Mouse (Mus musculus): ENCODE results near the gene Lamp2. TPM values are rescaled to one million over a fixed set of nuclear protein-coding genes. Genes with fewer than 3 reads are reported as not detected.

Gene Lamp2
- polyA plus RNA-seq, 1 experiment from 2014 or later = 182 TPM

DNA sequence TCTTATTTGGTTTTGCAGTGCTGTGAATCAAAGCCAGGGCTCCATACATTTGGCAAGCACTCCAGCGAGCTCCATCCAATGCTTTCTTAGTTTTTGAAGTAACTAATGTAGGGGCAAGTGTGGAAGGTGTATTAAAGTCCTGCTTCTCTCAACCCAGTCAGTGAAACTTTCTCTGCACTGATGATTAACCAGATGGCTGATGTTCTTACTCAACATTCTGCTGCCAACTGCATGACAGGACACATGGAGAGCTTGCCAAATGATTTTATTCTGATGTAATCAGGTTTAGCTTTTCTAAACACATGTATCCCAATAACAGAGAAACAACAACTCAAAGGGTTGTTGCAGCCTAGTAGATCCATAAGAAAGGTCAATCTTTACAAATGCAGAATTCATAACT is 13.8 kb downstream of the Lamp2 start:
- no peak for ATAC-seq (ENCODE audit: insufficient read depth, low FRiP score)
- H3K9me3 ChIP-seq (replicated peaks; ENCODE audit: control insufficient read depth, low read length) = no peaks in the 10 kb centered on the region
- no peak overlapping the region for H3K4me3 ChIP-seq (replicated peaks; ENCODE audit: low read length)
- no peaks in the 10 kb centered on the region for H3K27me3 ChIP-seq (ENCODE audit: control insufficient read depth, insufficient read depth, low read length)
- H3K9ac ChIP-seq (ENCODE audit: low read length) = no peak overlapping the region
- no peaks in the 10 kb centered on the region for H3K36me3 ChIP-seq (ENCODE audit: control insufficient read depth, insufficient read depth, low read length)
- no peak overlapping the region for H3K4me2 ChIP-seq (ENCODE audit: low read depth, low read length)
- H3K27ac ChIP-seq (ENCODE audit: low read length) = no peak overlapping the region
- 81% methylated on average over 1 of the region's 1 CpGs for WGBS
- no peaks in the 10 kb centered on the region for H3K4me1 ChIP-seq (ENCODE audit: control insufficient read depth, insufficient read depth, low read length)

DNA sequence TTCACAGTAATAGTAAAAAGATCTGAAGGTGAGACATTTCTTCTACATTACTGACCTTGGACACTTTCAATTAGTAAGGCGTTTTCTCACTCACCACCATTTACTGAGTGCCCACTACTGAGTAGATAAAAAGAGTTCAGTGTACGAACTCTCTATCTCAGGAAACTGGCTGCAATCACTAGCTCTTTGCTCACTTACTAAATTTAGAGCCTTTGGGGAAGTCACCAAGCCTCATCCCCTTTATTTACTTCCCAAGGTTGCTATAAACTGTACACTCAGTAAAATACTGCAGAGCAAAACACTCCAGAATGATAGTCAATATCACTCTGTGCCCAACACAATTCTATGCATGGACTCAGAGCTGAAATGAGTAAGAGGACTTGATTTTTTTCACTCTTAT is 16.6 kb downstream of the Lamp2 start:
- H3K4me1 ChIP-seq (ENCODE audit: control insufficient read depth, insufficient read depth, low read length) = no peaks in the 10 kb centered on the region
- H3K27ac ChIP-seq (ENCODE audit: low read length) = no peak overlapping the region
- H3K4me2 ChIP-seq (ENCODE audit: low read depth, low read length) = no peak overlapping the region
- 79% methylated on average over 2 of the region's 2 CpGs for WGBS
- H3K4me3 ChIP-seq (replicated peaks; ENCODE audit: low read length) = no peak overlapping the region
- no peaks in the 10 kb centered on the region for H3K27me3 ChIP-seq (ENCODE audit: control insufficient read depth, insufficient read depth, low read length)
- no peak for ATAC-seq (ENCODE audit: insufficient read depth, low FRiP score)
- H3K9me3 ChIP-seq (replicated peaks; ENCODE audit: control insufficient read depth, low read length) = no peaks in the 10 kb centered on the region
- no peak overlapping the region for H3K9ac ChIP-seq (ENCODE audit: low read length)
- H3K36me3 ChIP-seq (ENCODE audit: control insufficient read depth, insufficient read depth, low read length) = no peaks in the 10 kb centered on the region

DNA sequence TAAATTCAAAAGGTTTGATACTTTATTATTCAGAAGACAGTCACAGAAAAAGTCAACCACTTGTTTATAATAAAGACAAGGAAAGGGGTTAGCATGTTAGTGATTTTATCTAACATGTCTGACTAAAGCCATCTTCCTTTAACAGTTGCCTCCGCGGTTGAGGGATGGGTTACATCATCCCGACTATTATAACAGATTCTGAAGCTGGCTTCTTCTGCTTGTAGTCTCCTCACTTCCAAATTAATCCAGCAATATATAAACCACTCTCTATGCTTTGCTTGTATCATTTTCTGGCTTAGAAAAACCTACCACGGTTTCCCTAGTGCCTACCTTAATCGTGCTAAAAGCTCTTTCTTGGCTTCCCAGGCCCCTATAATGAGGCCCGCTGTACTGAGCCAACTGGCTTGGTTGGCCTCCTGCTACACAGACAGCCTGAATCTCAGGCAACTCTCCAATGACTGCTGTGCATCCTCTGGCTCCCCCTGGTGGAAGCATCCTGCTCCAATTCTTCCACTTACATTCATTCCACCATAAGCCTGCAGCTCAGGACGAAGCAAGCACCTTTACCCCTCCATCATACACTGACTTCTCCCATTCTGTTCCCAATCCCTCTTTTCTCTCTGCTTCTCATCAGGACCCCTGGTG is 18.0 kb downstream of the Lamp2 start:
- no peak overlapping the region for H3K4me2 ChIP-seq (ENCODE audit: low read depth, low read length)
- no peak overlapping the region for H3K9ac ChIP-seq (ENCODE audit: low read length)
- 50% methylated on average over 7 of the region's 7 CpGs for WGBS
- no peaks in the 10 kb centered on the region for H3K4me1 ChIP-seq (ENCODE audit: control insufficient read depth, insufficient read depth, low read length)
- no peaks in the 10 kb centered on the region for H3K27me3 ChIP-seq (ENCODE audit: control insufficient read depth, insufficient read depth, low read length)
- H3K27ac ChIP-seq (ENCODE audit: low read length) = no peak overlapping the region
- ATAC-seq (ENCODE audit: insufficient read depth, low FRiP score) = peak; percentile 69; the same call in 1 of the 2 replicates
- H3K9me3 ChIP-seq (replicated peaks; ENCODE audit: control insufficient read depth, low read length) = no peaks in the 10 kb centered on the region
- no peaks in the 10 kb centered on the region for H3K36me3 ChIP-seq (ENCODE audit: control insufficient read depth, insufficient read depth, low read length)
- no peak overlapping the region for H3K4me3 ChIP-seq (replicated peaks; ENCODE audit: low read length)

DNA sequence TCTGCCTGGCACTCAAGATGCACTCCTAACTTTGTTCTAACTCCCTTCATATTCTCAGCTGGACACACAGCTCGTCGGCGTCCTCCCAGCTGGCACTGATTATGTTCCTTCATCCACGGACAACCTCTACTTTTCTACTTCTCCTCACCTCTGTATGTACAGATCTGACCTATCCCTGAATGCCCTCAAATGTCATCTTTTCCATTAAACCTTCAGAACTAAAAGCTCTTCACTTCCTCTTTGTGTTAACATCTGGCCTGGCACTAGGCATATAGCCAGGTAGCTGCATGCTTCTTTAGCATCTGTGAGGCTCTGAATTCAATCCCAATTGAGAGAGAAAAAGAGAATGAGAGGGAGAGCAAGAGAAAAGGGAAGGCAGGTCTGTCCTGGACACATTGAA is 26.8 kb downstream of the Lamp2 start:
- Histone ChIP-seq H3K9me3 (replicated peaks; ENCODE audit: control insufficient read depth, low read length) (no peaks in the 10 kb centered on the region), H3K36me3 (ENCODE audit: control insufficient read depth, insufficient read depth, low read length) (no peaks in the 10 kb centered on the region), H3K9ac (ENCODE audit: low read length) (no peak overlapping the region), H3K27me3 (ENCODE audit: control insufficient read depth, insufficient read depth, low read length) (no peaks in the 10 kb centered on the region), H3K4me2 (ENCODE audit: low read depth, low read length) (no peak overlapping the region), H3K4me3 (replicated peaks; ENCODE audit: low read length) (no peak overlapping the region), H3K4me1 (ENCODE audit: control insufficient read depth, insufficient read depth, low read length) (no peaks in the 10 kb centered on the region), H3K27ac (ENCODE audit: low read length) (no peak overlapping the region)
- ATAC-seq (ENCODE audit: insufficient read depth, low FRiP score) = no peak
- 63% methylated on average over 4 of the region's 4 CpGs for WGBS

DNA sequence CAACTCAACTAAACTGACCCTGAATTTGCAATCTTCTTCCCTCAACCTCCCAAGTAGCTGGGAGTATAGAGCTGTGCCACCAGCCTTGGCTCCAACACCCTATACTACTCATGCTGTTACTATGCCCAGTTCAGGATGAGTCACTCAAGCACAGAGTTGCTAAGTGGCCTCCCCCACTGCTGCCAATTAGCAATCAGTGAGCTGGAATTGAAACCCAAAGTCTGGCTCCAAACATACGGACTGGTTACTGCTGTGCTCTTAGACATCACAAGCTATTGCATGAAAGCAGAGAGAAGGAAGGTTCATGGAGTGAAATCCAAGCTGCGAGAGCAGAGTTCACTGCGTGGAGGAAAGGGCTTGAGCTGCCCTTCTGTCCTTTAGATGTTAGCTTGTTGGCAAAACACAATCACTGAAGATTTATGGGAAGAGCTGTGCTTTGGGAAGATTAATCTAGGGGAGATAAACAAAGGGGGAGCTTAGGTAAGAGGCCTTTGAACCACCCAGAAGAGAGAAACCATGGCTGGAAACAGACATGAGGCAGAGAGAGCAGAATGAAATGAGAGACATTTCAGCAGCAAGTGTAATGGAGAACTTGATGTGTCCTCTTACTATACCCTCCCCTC is 27.3 kb downstream of the Lamp2 start:
- no peak overlapping the region for H3K9ac ChIP-seq (ENCODE audit: low read length)
- H3K4me3 ChIP-seq (replicated peaks; ENCODE audit: low read length) = no peak overlapping the region
- 62% methylated on average over 3 of the region's 3 CpGs for WGBS
- no peak overlapping the region for H3K27ac ChIP-seq (ENCODE audit: low read length)
- H3K27me3 ChIP-seq (ENCODE audit: control insufficient read depth, insufficient read depth, low read length) = no peaks in the 10 kb centered on the region
- H3K4me2 ChIP-seq (ENCODE audit: low read depth, low read length) = no peak overlapping the region
- no peak for ATAC-seq (ENCODE audit: insufficient read depth, low FRiP score)
- H3K4me1 ChIP-seq (ENCODE audit: control insufficient read depth, insufficient read depth, low read length) = no peaks in the 10 kb centered on the region
- no peaks in the 10 kb centered on the region for H3K9me3 ChIP-seq (replicated peaks; ENCODE audit: control insufficient read depth, low read length)
- H3K36me3 ChIP-seq (ENCODE audit: control insufficient read depth, insufficient read depth, low read length) = no peaks in the 10 kb centered on the region

DNA sequence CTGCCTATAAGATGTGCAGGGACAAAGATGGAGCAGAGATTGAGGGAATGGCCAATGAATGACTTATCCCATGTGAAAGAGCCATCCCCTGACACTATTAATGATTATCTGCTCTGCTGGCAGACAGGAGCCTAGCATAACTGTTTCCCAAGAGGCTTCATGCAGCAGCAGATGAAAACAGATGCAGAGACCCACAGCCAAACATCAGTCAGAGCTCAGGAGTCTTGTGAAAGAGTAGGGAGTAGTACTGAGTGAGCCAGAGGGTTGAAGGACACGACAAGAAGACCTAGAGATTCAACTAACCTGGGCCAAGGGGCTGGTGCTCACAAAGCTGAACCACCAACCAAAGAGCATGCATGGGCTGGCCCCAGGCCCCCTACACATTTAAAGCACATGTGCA is 30.2 kb downstream of the Lamp2 start:
- no peak overlapping the region for H3K4me3 ChIP-seq (replicated peaks; ENCODE audit: low read length)
- no peak overlapping the region for H3K9ac ChIP-seq (ENCODE audit: low read length)
- H3K4me2 ChIP-seq (ENCODE audit: low read depth, low read length) = no peak overlapping the region
- no peaks in the 10 kb centered on the region for H3K9me3 ChIP-seq (replicated peaks; ENCODE audit: control insufficient read depth, low read length)
- no peak overlapping the region for H3K27ac ChIP-seq (ENCODE audit: low read length)
- H3K36me3 ChIP-seq (ENCODE audit: control insufficient read depth, insufficient read depth, low read length) = no peaks in the 10 kb centered on the region
- ATAC-seq (ENCODE audit: insufficient read depth, low FRiP score) = no peak
- 81% methylated on average over 1 of the region's 1 CpGs for WGBS
- H3K27me3 ChIP-seq (ENCODE audit: control insufficient read depth, insufficient read depth, low read length) = no peaks in the 10 kb centered on the region
- no peaks in the 10 kb centered on the region for H3K4me1 ChIP-seq (ENCODE audit: control insufficient read depth, insufficient read depth, low read length)

DNA sequence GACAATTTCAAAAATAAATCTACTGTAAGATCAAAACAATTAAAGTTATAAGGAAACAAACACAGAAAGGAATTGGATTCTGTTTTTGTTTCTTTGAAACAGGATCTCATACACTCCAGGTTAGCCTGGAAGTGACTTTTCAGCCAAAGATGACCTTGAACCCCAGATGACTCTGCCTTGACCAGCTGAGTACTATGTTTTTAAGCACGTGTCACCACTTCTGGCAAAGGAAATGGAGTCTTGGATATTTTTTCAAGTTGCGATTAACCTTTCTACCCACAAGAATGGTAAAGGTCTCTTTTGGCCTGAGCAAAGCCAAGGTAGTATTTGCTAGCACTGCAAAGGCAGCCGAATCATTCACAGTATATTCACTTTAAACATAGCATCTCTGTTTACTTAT is 33.2 kb downstream of the Lamp2 start:
- Histone ChIP-seq H3K27me3 (ENCODE audit: control insufficient read depth, insufficient read depth, low read length) (no peaks in the 10 kb centered on the region), H3K4me2 (ENCODE audit: low read depth, low read length) (no peak overlapping the region), H3K9ac (ENCODE audit: low read length) (no peak overlapping the region), H3K9me3 (replicated peaks; ENCODE audit: control insufficient read depth, low read length) (no peaks in the 10 kb centered on the region), H3K4me1 (ENCODE audit: control insufficient read depth, insufficient read depth, low read length) (no peaks in the 10 kb centered on the region), H3K36me3 (ENCODE audit: control insufficient read depth, insufficient read depth, low read length) (no peaks in the 10 kb centered on the region), H3K4me3 (replicated peaks; ENCODE audit: low read length) (no peak overlapping the region), H3K27ac (ENCODE audit: low read length) (no peak overlapping the region)
- no peak for ATAC-seq (ENCODE audit: insufficient read depth, low FRiP score)
- 68% methylated on average over 3 of the region's 3 CpGs for WGBS

DNA sequence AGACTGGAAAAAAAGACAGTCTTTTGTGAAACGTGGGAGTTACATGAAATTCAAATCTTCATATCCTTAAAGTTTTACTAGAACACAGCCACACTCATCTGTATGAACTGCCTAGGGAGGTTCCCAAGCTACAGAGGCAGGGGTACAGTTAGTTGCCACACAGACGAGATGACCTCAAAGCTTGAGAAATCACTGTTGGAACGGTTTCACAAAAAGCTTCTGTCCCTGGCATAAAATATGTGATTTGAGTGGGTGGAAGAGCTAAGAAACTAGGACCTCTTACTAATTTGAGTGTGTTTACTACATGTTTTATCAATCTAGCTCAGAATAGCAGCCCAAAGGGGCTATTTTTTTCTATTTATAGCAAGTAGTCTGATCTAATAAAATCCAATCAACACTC is 33.9 kb downstream of the Lamp2 start:
- Histone ChIP-seq H3K27me3 (ENCODE audit: control insufficient read depth, insufficient read depth, low read length) (no peaks in the 10 kb centered on the region), H3K4me1 (ENCODE audit: control insufficient read depth, insufficient read depth, low read length) (no peaks in the 10 kb centered on the region), H3K4me2 (ENCODE audit: low read depth, low read length) (no peak overlapping the region), H3K4me3 (replicated peaks; ENCODE audit: low read length) (no peak overlapping the region), H3K36me3 (ENCODE audit: control insufficient read depth, insufficient read depth, low read length) (no peaks in the 10 kb centered on the region), H3K9ac (ENCODE audit: low read length) (no peak overlapping the region), H3K27ac (ENCODE audit: low read length) (no peak overlapping the region), H3K9me3 (replicated peaks; ENCODE audit: control insufficient read depth, low read length) (no peaks in the 10 kb centered on the region)
- WGBS = 76% methylated on average over 3 of the region's 3 CpGs
- ATAC-seq (ENCODE audit: insufficient read depth, low FRiP score) = no peak

DNA sequence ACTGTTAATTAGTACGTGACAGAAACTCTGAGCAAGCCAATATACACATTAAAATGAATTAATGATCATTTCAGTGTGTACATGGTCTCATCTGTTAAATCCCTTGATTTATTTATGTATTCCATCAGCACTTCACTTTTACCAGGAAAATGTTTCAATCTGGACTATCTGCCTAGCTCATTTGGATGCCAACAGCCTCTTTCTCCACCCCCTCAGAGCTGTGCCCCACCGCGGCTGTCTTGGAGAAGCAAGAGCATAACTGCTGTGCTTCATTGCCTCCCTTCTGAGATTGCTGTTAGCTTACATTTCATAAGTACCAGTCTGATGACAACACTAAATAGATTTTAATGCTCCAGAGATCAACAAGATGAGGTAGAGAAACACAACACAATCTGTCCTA is 52.4 kb downstream of the Lamp2 start:
- Histone ChIP-seq H3K27ac (ENCODE audit: low read length) (no peak overlapping the region), H3K4me3 (replicated peaks; ENCODE audit: low read length) (no peak overlapping the region), H3K9me3 (replicated peaks; ENCODE audit: control insufficient read depth, low read length) (no peaks in the 10 kb centered on the region), H3K36me3 (ENCODE audit: control insufficient read depth, insufficient read depth, low read length) (no peaks in the 10 kb centered on the region), H3K4me2 (ENCODE audit: low read depth, low read length) (no peak overlapping the region), H3K27me3 (ENCODE audit: control insufficient read depth, insufficient read depth, low read length) (no peaks in the 10 kb centered on the region), H3K4me1 (ENCODE audit: control insufficient read depth, insufficient read depth, low read length) (no peaks in the 10 kb centered on the region), H3K9ac (ENCODE audit: low read length) (no peak overlapping the region)
- 70% methylated on average over 3 of the region's 3 CpGs for WGBS
- ATAC-seq (ENCODE audit: insufficient read depth, low FRiP score) = no peak

Measured in stomach, embryonic 16.5 days (tissue).